ENCODE assay signal across 8 mouse cellular contexts in genomic region chr1:186250316-186250715, GRCm38 (mm10).
DNase-seq lines count a peak whose midpoint lies in the region.

No protein-coding gene starts in this region.

- DNase-seq in cerebellum, postnatal 14 days: peak; percentile 40 to 57
- no peak for DNase-seq in cerebellum, adult 9-11 months
- DNase-seq in left cerebral cortex, postnatal 14 days (ENCODE audit: low spot score in 2 of 2): peak; percentile 37 to 47
- DNase-seq in left cerebral cortex, adult 11 months (ENCODE audit: low spot score): no peak
- DNase-seq in gastrocnemius, postnatal 14 days: peak; percentile 76
- peak; percentile 43 for DNase-seq in ovary, postnatal 36 days (ENCODE audit: low spot score)
- DNase-seq in B cell, adult 2 months: no peak
- no peak for DNase-seq in cerebellum, adult 11-12 months

- intact Hi-C loops in left cerebral cortex, postnatal 14 days (cut with DNase I): no loop called here
- intact Hi-C loops in gastrocnemius, postnatal 14 days (cut with DNase I; ENCODE audit: low total_unique reads): no loop called here

Comparison
In these comparisons a context has a peak if more than half of its experiments do, and no peak if none do; other contexts are left out.
1. DNase-seq: peak in cerebellum, postnatal 14 days (2 of 2), left cerebral cortex, postnatal 14 days (2 of 2), gastrocnemius, postnatal 14 days (single experiment) and ovary, postnatal 36 days (single experiment); none in cerebellum, adult 9-11 months (single experiment), left cerebral cortex, adult 11 months (single experiment), B cell, adult 2 months (0 of 2) and cerebellum, adult 11-12 months (single experiment).